Mouse (Mus musculus) spleen, adult 18-20 months (tissue): Measurements from ENCODE around the gene Fbxl3.

Source experiments
- DNase-seq, 2 experiments: peaks; one replicate each; pipeline ENCODE4 v3.0.0; 2022; ENCODE audit warnings: mixed read lengths in 2 of 2

Gene Fbxl3

DNA sequence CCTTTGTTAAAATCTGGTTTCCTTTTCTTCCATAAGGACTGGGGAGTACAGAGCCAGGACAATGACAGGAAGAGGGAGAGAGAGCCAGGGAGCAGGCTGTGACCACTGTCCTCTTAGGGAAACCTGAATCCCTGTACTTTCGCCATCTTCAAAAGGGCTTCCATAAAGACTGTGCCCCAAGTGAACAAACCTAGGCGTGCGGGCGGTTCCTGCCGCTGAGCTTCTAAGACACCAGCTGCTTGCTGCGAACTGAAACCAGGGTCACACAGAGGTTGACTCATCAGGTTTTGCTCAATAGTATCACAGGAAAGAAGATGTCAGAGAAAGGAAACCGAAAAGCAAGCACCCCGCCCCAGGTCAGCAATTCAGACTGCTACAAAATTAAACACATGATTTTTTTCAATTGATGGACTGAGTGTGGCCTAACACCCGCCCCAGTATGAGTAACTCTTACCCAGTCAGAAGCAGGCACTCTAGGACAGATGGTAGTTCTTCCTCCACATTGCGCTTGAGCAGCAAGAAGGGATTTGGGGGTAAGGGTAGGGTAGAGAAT, 66.0 kb downstream of the Fbxl3 start:
- DNase-seq = peak; percentile 23 to 32
